Mouse (Mus musculus) mature B cell (primary cell): Measurements from ENCODE around the gene Lfng.

Source experiments
- in situ Hi-C: fragments of 300-500 bp; cut with MboI; formaldehyde crosslinking; loops from 2 replicates; pipeline ENCODE4 v1.14.3; 2019

The Lfng gene

GRCm38 (mm10) chr5:140640812-140641211, 33.7 kb downstream of the Lfng start:
- in situ Hi-C loops: no loop called here

GRCm38 (mm10) chr5:140641254-140641928, 34.3 kb downstream of the Lfng start:
- in situ Hi-C loops: no loop called here

- in situ Hi-C loops: no loop called here
These were observed 35.0 kb downstream of the Lfng start for GRCm38 (mm10) chr5:140642076-140642475.

DNA sequence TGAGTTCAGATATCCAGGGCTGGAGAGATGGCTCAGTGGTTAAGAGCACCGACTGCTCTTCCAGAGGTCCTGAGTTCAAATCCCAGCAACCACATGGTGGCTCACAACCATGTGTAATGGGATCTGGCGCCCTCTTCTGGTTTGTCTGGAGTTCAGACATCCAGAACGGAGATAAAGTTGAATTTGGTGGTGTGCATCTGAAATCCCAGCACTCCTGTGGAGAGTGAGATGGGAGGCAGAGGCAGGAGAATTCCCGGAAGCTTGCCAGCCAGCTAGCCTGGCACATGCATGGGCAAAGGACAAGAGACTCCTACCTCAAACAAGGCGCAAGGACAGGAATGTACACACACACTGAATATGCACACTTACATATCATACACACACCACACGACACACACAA, 37.1 kb downstream of the Lfng start:
- in situ Hi-C loops: no loop called here

GRCm38 (mm10) chr5:140644702-140645201, 37.6 kb downstream of the Lfng start:
- in situ Hi-C loops: no loop called here

DNA sequence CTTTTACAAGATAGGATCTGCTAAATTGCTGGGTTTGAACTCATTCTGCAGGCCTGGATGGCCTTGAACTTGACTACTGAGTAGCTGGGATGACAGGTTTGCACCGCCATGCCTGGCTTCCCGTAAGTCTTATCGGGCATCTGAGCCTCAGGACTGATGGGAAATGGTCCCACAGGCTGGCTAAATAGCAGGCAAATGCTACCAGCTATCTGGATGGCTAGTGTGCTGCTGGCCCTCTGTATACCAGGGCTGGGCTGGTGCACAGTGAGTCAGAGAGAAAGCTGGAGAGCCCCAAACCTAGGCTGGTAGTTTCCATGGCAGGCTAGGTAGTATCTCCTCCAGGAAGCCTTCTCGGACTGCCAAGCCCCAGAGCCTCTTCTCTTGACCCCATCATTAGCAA, 38.3 kb downstream of the Lfng start:
- in situ Hi-C loops: no loop called here

DNA sequence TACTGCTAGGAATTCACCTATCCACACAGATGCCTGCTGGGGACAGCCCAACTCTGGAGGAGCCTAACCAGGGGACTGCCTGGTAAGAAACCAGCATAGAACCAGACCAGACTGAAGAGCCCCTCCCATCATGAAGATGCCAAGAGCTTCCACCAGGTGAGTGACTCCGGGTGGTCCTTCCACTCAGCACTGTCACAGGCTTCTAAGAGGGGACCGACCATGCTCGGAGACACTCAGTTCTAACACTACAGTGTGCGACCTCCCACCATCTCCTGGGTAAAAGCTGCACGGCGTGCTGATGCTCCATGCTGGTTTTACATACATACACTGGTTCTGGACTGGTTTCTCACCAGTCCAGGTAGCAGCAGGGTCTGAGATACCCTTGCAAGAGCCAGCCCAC, 39.1 kb downstream of the Lfng start:
- in situ Hi-C loops: no loop called here

- in situ Hi-C loops: no loop called here
These were observed 40.1 kb downstream of the Lfng start for GRCm38 (mm10) chr5:140647031-140647760.

GRCm38 (mm10) chr5:140647821-140648518, 40.9 kb downstream of the Lfng start:
- in situ Hi-C loops: no loop called here

DNA sequence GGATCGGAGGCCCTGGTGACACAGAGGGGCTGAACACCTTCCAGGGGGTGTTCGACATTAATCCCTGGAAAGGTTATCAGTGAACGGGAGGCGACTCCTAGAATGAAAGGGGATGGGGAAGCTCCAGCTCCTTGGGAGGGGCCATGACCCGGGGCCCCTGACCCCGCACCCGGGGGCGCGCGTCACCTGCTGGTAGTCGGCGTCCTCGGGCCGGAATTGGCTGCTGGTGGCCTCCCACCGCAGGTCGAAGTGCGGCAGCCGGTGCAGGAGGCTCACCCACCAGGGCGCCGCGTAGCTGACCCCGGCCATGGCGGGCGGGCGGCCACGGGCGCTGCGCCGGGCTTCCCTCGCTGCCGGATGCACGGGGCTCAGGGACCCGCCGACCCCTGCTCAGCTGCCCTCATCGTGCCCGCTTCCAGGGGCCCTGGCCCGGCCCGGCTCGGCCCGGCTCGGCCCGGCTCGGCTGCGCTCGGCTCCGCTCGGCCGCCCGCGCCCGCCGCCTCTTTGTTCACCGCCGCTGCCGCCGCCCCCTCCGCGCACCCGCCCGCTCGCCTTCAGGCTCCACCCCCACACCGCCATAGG, 41.5 kb downstream of the Lfng start, which contains the start of gene Ttyh3:
TSS of gene Ttyh3 (minus strand) at position 513 of the 582 bp plus-strand sequence.
- in situ Hi-C loops: no loop called here

GRCm38 (mm10) chr5:140649101-140649667, 42.1 kb downstream of the Lfng start:
- in situ Hi-C loops: no loop called here

DNA sequence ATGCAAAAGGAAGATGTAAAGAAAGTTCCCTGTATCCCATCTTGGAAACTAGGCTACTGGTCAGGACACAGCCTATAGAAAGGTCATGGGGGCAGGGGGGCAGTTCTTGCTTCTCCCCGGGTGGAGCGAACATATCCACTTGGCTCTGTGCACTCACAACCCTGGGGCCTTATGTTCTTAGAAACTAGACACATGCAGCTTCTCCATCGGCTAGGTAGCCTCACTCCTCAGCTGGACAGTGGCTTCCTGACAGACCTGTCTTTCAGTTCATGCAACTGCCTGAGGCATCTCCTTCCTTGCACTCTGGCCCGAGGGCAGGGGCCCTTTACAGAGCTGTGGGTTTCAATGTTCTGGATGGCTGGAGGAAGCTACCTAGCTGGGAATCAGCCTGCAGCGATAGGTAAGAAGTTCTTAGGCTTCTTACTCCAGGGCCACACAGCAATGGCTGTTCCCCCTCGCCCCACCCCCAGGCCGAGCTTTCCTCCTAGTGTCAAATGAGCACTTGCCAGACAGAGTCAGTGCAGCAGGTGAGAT, 42.8 kb downstream of the Lfng start:
- in situ Hi-C loops: no loop called here

GRCm38 (mm10) chr5:140651231-140651630, 44.1 kb downstream of the Lfng start:
- in situ Hi-C loops: no loop called here

DNA sequence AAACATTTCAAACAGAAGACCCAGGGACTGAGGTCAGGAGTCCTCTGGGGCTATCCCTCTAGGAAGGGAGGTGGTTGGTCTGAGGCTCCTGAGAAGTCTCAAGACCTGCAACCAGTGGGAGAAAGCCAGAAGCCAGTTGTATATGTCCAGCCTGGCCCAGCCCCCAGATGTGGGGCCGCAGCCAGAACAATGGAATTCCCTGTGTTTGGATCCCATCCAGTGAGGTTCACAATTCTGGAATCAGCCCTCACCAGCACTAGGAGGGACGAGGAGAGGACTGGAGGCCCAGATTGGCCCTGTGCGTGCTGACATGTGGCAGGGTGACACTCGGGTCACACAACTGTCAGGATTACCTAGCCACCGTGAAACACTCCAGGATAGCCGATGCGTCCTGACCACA, 45.5 kb downstream of the Lfng start:
- in situ Hi-C loops: no loop called here

- in situ Hi-C loops: no loop called here
These were observed 47.2 kb downstream of the Lfng start for GRCm38 (mm10) chr5:140654096-140654845.

- in situ Hi-C loops: no loop called here
These were observed 52.6 kb downstream of the Lfng start for GRCm38 (mm10) chr5:140659607-140660272.

DNA sequence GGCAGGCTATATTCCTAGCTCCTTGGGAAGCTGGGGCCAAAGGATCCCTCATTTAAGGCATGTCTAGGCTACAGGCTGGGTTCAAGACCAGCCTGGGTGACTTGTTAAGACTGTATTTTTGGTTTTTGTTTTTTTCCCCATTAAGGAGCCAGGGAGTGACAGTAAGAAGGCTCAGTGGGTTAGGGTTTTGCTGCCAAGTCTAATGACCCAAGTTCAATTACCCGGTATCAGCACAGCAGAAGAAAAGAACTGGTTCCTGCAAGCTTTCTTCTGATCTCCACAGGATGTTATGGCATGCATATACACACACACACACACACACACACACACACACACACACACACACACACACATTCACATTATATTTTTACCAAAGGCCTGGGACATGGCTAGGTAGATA, 53.3 kb downstream of the Lfng start:
- in situ Hi-C loops: no loop called here

- in situ Hi-C loops: no loop called here
These were observed 54.3 kb downstream of the Lfng start for GRCm38 (mm10) chr5:140661427-140661826.

GRCm38 (mm10) chr5:140661875-140662643, 54.9 kb downstream of the Lfng start:
- in situ Hi-C loops: no loop called here
